Mouse (Mus musculus) spleen, adult 10 weeks (tissue): ENCODE results near the gene Elp5. TPM values are rescaled to one million over a fixed set of nuclear protein-coding genes. Genes with fewer than 3 reads are reported as not detected.

ENCODE experiments used
- polyA plus RNA-seq: library from polyadenylated mRNA; stranded (reverse); fragments of 350-450 nt; fragmentation: Illumina TruSeq; extraction: RNeasy Lipid Tissue Mini Kit (QIAGEN cat#74804); gene quantifications from one replicate; pipeline ENCODE4 v1.2.3, GENCODE M21; 2015; ENCODE audit warnings: low replicate concordance; ENCODE audit not compliant: insufficient read depth

Gene Elp5
- 46.5 TPM for polyA plus RNA-seq

DNA sequence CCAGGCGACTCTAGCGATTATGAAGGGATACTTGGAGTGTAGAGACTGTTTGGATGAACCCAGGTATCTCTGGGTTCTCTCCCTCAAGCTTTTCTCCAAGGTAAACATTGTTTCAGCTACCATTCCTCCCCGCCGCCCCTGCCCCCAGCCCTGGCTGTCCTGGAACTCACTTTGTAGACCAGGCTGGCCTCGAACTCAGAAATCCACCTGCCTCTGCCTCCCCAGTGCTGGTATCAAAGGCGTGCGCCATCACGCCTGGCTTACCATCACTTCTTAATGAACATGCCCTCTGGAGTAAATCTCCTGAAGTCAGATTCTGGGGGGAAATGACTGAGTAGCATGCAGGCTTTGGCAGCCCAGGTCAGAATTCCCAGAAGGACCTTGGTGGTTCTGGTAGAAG lies at the start of gene Elp5:
TSS of gene Elp5 (minus strand) at position 293 of the 400 bp plus-strand sequence.

DNA sequence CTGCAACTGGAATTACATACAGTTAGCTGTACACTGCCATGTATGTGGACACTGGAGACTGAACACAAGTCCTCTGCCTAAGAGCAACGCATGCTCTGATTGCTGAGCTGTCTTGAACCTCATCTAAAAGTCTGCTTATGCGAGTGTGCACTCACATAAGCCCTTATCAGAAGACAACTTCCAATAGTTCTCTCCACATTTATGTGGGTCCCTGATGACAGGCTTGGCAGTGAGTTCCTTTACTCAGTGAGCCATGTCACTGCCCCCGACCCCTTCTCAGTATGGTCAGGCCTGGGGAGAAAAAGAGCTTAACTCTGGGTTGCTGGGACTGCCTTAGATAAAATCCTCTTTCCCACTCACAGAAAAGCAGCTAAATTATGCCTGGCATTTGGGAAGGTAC lies 34.4 kb upstream of the Elp5 start, which contains the start of gene Dlg4:
TSS of gene Dlg4 (plus strand) at position 274 of the 400 bp plus-strand sequence.

DNA sequence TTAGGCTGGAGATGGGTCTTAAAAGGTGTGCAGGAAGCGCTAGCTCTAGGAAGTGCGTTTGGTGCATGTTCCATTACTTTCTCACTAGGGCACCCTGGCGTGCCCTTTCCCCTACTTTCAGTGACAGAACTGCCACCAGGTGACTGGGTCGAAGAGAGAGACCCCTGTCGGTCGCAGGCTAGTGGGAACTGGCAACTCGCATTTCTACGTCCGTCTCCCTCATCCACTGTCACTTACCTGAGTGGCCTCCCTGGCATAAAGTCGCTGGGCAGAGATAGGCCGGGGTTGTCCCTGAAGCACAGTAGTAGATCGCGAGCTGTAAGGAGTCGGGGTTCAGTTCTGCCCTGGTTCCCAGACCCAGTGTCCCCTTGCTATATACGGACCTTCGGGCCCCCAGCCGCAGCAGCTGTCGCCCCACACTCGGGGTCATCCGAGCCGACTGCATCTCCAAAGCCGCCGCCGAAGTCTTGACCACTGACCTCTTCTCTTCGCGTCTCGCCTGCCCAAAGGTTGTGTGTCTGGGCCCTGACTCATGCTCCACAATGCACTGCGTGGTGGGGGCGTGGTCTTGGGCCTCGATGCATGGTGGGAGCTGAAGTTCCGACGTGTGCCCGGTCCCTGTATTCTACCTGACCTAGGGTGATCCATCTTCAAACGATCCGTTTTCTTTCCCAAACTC lies 32.7 kb upstream of the Elp5 start, which contains the start of gene Acadvl:
TSS of gene Acadvl (minus strand) at position 532 of the 679 bp plus-strand sequence.

DNA sequence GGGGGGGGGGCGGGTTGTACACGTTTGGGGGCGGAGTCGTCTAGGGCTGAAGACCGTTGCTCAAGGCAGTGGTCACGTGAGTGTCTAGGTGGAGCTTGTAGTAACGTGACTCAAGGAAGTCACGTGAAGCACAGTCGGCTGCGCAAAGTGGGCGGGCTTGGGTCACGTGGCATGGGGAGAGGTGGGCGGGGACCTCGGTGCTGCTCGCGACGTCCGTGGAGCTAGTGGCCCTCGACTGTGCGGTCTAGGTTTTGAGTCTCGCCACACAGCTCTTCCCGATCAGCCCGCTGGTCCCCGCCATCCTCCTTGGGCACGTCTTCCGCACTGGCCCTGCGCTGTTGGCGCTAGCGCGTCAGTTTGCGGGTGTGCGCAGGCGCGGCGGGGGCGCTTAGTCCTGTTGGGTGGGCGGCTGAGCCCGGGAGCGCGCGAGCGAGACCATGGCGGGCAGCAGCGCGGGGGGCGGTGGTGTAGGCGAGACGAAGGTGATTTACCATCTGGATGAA lies 18.1 kb upstream of the Elp5 start, which contains the start of gene Dvl2:
TSS of gene Dvl2 (plus strand) at position 200 of the 503 bp plus-strand sequence.

DNA sequence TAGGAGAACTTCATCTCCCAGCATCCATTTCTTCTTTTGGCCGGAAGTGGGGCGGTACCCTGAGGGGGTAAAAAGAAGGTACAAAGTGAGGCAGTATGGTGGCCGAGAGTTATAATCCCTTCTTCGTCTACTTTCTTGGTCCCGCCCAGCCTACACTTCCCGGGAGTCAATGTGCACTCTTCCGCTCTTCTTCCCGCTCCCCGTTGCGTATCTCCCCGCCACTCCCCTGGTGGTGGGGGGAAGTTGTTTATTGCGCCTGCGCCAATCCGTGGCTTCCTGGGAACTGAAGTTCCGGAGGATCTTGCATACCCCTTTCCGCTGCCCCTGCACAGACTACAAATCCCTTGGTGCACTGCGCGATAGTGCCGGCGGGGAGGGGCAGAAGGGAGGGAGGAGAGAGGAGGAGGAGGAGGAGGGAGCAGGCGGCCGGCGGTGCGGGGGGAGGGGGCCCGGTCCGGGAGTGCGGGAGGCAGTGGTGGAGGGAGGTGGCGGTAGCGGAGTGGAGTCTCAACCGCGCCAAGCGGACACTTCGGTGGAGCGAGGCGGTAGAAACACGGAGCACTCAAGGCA lies 13.2 kb upstream of the Elp5 start, which contains the start of gene Phf23:
TSS of gene Phf23 (plus strand) at position 387 of the 570 bp plus-strand sequence.

DNA sequence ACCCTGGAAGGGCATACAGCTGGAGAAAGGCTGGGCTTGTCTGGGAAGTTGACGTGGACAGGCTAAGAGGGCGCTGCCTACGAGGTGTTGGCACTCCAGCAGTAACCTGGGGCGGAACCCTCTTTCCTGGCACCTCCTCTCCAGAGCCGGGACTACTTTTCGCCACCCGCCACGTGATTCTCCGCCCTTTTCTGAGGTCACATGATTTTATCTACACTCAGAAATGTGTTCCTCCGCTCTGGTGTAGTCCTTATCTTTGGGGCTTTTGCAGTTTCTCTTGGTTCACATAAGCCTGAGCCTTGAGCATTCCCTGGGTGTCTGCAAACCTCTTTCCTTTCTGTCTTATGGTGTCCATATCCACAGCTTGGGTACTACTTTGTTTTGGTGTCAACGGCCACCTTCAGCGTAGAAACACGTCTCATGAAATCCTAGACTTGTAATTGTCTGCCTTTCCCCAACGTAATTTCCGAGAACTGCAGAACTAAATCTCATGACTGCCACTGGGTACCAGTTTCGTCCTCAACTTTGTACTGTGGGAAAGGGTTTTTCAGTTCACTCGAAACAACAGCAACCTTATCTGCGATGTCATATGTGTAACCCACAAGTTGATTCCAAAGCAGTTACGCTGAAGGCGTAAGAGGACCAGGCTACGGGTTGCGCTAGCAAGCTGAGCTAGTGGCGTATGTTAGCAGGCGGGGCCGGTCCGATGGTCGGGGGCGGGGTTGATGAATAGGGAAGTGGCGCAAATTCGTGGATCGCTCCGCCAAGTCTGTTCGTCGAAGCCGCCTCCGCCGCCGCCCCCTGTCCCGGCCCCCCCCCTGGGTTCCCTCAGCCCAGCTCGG lies 8.8 kb upstream of the Elp5 start, which contains the start of gene Gabarap:
TSS of gene Gabarap (plus strand) at position 294 of the 842 bp plus-strand sequence.

DNA sequence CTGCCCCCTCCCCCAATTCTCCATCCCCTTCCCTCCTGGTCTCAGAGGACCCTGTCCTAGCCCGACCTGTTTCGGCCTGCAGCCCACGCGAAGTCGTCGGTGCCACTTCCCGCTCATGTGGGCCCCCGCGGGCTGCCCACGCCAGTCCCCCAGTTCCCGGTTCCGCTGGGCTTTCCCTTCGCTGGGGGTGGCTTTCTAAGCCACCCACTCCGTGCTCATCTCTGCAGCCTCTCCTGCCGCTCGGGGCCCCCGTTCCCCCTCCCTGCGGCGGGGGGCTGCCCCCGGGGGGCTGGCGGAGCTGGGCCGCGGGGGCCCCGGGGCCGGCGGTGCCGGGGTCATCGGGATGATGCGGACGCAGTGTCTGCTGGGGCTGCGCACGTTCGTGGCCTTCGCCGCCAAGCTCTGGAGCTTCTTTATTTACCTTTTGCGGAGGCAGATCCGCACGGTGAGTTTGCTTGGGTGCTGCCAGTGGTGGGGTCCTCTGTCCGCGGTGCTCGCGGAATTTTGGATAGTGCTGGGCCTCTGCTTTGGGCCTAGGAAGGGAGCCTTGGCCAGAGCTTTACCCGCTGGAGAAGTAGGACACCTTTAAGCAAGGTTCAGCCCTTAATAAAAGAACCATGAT lies 1.1 kb downstream of the Elp5 start, which contains the start of gene Ctdnep1:
TSS of gene Ctdnep1 (plus strand) at position 16 of the 622 bp plus-strand sequence.

DNA sequence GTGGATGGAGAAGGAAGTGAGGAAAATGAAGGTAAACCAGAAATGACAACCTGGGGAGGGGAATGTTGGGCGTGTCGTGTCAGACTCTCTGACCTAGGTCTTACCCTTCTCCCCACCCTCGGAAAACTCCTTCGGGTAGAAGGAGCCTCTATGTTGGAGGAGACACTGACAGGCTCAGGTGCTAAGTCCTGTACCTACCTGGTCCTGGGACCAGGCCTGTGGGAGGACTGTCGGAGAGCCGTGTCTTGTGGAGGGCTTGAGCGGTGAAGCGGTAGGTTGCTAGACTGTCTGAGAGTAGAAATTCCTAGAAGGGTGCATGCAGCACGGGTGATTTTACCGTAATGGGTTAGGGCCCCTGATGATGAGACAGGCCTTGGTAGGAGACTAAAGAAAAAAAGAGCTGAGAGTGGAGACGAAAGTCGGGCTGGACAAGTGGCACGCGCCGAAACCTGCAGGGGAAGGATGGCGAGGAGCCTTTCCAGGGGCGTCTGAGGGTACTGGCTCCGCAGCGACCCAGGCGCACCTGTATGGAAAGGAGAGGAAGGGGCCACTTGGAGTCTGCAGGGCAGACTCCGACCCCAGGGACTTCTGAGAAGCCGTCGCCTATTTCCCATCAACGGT lies 17.6 kb downstream of the Elp5 start, which contains the start of gene Cldn7:
TSS of gene Cldn7 (plus strand) at position 130 of the 621 bp plus-strand sequence.

DNA sequence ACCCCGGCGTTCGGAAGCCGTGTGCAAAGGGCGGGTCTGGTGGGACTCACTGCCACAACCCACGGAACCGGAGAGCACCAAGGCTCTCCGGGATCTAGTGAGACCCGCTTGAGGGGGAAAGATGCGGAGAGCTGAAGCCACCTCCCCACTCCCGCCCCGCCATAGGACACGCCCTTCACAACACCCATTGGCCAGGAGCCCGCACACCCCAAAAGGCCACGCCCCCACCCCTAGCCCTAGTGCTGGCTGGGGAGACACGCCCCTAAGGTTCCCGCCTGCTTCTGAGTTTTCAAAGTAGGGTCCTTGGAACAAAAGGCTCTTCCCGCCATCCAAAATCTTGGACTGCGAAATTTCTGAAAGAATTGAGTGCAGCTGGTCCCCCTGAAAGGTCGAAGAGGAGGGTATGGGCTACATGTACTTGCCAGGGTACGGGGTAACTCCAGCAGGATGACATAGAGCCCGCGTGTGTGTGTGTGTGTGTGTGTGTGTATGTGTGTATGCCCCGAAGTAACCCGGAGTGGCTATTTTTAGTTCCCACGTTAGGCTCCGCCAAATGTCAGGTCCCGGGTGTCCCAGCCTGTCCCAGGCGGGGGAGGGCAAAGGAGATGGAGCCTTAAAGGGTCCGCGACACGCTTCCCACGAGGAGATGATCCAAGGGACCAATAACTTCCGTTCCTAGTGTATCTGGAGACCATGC lies 34.1 kb downstream of the Elp5 start, which contains the start of gene Slc2a4:
TSS of gene Slc2a4 (minus strand) at position 123 of the 697 bp plus-strand sequence.

DNA sequence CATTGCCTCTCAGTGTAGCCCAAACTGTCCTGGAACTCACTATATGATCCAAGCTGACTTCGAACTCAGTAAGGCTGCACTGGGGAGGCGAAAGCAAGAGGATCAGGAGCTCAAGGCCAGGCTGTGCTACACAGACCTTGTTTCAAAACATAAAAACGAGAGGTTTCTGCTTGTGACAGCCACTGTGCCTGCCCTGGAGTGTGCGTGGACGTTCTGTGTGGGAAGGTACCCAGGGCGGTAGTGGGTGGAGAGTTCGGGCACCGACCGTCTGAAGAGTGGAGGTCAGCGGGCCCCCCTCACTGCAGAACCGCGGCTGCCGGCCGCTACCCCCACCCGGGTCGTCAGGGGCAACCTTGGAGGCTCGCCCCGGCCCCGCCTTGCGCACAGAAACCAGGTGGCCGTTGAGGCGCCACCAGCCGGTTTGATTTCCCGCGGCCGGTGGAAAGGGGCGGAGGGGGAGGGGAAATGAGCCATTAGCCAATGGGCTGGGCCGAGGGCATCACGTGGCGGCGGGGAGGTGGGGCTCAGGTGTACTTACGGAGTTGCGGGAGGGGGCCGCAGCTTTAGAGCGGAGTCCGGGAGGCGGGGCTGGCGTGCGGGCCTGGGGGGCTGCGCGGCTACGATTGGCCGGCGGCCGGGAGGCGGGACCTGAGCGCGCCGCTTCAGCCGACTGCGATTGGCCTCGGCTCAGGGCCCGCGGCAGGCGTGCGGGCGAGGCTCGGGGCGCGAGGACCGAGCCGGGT lies 47.0 kb downstream of the Elp5 start, which contains the start of gene Ybx2:
TSS of gene Ybx2 (plus strand) at position 660 of the 743 bp plus-strand sequence.

DNA sequence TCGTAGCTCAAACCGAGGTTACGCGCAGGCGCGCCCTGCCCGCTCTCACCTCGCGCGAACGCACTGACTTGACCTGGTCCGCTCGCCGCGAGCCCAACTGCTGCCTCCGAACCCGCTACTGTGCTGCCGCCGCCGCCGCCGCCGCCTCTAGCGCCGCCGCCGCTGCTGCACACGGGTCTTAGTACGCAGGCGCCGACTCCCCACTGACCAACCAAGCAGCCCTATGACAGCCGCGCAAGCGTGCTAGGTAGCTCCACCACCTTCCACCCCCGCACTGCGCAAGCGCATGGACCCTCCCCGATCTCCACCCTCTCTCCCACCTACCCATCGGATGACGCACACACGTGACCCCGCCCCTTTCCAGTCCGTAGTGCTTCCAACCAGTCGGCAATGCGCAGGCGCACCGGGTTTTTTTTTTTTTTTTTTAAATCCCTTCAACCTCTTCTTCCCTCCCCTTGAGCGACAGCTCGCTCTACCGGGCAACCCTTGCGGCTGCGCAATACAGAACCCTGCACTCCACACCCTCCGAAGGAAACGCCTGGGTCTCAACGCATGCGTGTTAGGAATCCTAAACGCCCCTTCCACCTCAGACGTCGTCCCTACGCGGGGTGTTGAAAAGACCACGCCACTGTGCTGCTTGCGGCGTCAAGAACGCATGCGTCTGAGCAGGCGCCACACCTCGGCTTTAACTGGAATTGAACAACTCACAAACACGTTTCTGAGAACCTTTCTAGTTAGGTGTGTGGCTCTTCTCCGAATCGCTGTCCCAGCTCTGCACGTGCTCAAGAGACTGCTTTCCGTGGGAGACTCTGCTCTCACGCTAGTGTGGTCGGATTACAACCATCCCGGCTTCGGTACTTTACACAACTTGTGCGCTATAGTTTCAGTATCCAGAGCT lies 61.0 kb downstream of the Elp5 start, which contains the start of gene Eif5a:
TSS of gene Eif5a (minus strand) at position 845 of the 898 bp plus-strand sequence.

Other genes starting within 250 kb of the Elp5 start
- 121 TPM for gene Polr2a, start 223.9 kb downstream of the Elp5 start, polyA plus RNA-seq
- not detected for gene Slc35g3, start 220.5 kb downstream of the Elp5 start, polyA plus RNA-seq
- 27.8 TPM for gene Zbtb4, start 216.6 kb downstream of the Elp5 start, polyA plus RNA-seq
- 10.8 TPM for gene Chrnb1, start 186.6 kb downstream of the Elp5 start, polyA plus RNA-seq
- 2.2 TPM for gene Fgf11, start 180.7 kb downstream of the Elp5 start, polyA plus RNA-seq
- not detected for gene Tmem102, start 176.9 kb downstream of the Elp5 start, polyA plus RNA-seq
- not detected for gene Gm39566, start 167.2 kb downstream of the Elp5 start, polyA plus RNA-seq
- gene Spem2, start 164.1 kb downstream of the Elp5 start, polyA plus RNA-seq: not detected
- not detected for gene Spem1, start 160.3 kb downstream of the Elp5 start, polyA plus RNA-seq
- 4.4 TPM for gene Nlgn2, start 144.7 kb downstream of the Elp5 start, polyA plus RNA-seq
- 87.3 TPM for gene Tmem256, start 144.0 kb downstream of the Elp5 start, polyA plus RNA-seq
- gene Plscr3, start 136.1 kb downstream of the Elp5 start, polyA plus RNA-seq: 11.9 TPM
- 0.26 TPM for gene Tnk1, start 123.8 kb downstream of the Elp5 start, polyA plus RNA-seq
- gene Tmem95, start 104.5 kb downstream of the Elp5 start, polyA plus RNA-seq: not detected
- gene Kctd11, start 101.1 kb downstream of the Elp5 start, polyA plus RNA-seq: 4.5 TPM
- gene Acap1, start 87.0 kb downstream of the Elp5 start, polyA plus RNA-seq: 190 TPM
- gene 2810408A11Rik, start 81.5 kb downstream of the Elp5 start, polyA plus RNA-seq: 3.1 TPM
- 19.6 TPM for gene Neurl4, start 81.4 kb downstream of the Elp5 start, polyA plus RNA-seq
- gene Gps2, start 68.6 kb downstream of the Elp5 start, polyA plus RNA-seq: 80.2 TPM
- gene Eif5a, start 60.6 kb downstream of the Elp5 start, polyA plus RNA-seq: 389 TPM
- 0.41 TPM for gene Ybx2, start 46.7 kb downstream of the Elp5 start, polyA plus RNA-seq
- 1.2 TPM for gene Slc2a4, start 34.3 kb downstream of the Elp5 start, polyA plus RNA-seq
- gene Cldn7, start 17.7 kb downstream of the Elp5 start, polyA plus RNA-seq: 0.72 TPM
- 106 TPM for gene Ctdnep1, start 1.4 kb downstream of the Elp5 start, polyA plus RNA-seq
- gene Gabarap, start 8.6 kb upstream of the Elp5 start, polyA plus RNA-seq: 492 TPM
- gene Phf23, start 13.3 kb upstream of the Elp5 start, polyA plus RNA-seq: 67.0 TPM
- gene Dvl2, start 18.1 kb upstream of the Elp5 start, polyA plus RNA-seq: 9.8 TPM
- 41.9 TPM for gene Acadvl, start 32.9 kb upstream of the Elp5 start, polyA plus RNA-seq
- 9.5 TPM for gene Dlg4, start 34.4 kb upstream of the Elp5 start, polyA plus RNA-seq
- gene Asgr1, start 71.6 kb upstream of the Elp5 start, polyA plus RNA-seq: not detected
- gene Asgr2, start 110.1 kb upstream of the Elp5 start, polyA plus RNA-seq: 0.68 TPM
- 2.1 TPM for gene Mgl2, start 147.8 kb upstream of the Elp5 start, polyA plus RNA-seq
- 10.4 TPM for gene Clec10a, start 173.7 kb upstream of the Elp5 start, polyA plus RNA-seq
- gene Slc16a11, start 230.2 kb upstream of the Elp5 start, polyA plus RNA-seq: not detected
- gene Slc16a13, start 238.5 kb upstream of the Elp5 start, polyA plus RNA-seq: 4.4 TPM
- gene Bcl6b, start 247.3 kb upstream of the Elp5 start, polyA plus RNA-seq: 6.9 TPM